Mouse (Mus musculus): ENCODE data around the gene Sft2d2. TPM values are rescaled to one million over a fixed set of nuclear protein-coding genes. Genes with fewer than 3 reads are reported as not detected.

The Sft2d2 gene
- polyA plus RNA-seq (2014; fragmentation: Nextera tagmentation; extraction: Ambion mirVana) = 13.2 and 14.0 TPM in 2 replicates

- under 1% methylated on average over 68 of the region's 69 CpGs for WGBS
- peak within 1 kb of the TSS; percentile 70 for H3K9ac ChIP-seq (ENCODE audit: low read length)
- peak; percentile 93 for ATAC-seq (replicated peaks; ENCODE audit: low FRiP score)
These were observed at the start of gene Sft2d2 for GRCm38 (mm10) chr1:165193880-165194661. Gene Sft2d2 (minus strand): TSS chr1:165194438.

DNA sequence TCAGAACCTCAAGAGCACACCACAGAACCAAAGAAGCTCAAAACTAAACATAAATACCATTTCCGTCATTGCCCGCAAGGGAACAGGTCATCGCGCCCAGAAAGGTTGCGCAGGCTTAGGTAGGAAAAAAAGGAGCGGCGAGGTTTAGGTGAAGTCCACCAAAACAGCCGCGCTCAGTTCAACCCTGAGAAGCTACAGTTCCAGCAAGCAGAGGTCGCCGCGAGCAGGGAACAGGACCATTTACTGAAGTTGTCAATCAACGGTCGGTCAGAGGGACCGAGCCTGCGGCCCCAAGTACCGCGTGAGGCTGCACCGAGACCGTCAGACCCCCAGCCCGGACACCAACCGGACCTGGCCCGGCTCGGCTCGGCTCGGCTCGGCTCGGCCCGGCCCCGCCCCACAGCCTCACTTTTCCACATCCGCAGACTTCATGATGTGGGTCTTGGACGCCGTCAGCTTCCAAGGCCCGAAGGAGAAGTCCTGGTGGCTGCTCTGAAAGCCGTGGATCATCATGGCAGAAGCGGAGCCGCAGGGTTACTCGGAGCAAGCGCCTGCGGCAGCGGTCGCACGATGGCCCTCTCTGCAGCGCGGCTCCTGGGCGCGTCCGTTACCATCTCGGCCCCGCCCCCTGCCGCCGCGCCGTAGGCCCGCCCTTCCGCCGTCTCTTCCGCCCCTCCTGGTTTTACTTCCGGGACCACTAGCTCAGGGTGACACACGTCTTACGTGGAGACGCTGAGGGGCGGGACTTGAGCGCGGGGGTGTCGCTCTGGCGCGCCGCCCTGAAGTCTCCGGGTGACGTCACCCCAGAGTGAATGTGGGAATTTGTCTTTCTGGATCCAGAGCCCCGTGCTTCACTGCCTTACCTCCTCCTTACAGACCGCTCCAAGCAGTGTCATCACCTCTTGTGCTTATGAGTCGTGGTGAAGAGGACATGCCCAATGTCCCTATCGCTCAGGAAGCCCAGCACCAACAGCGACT, 42.4 kb upstream of the Sft2d2 start, which contains the start of gene Tiprl:
Gene Tiprl (minus strand): TSS at position 676 of the 978 bp plus-strand sequence.
- Histone ChIP-seq H3K4me2 (ENCODE audit: low read depth, low read length, severe bottlenecking) (peak within 1 kb of the TSS; percentile 73), H3K4me1 (replicated peaks; ENCODE audit: control insufficient read depth, insufficient read depth, low read length) (0 out of 2 replicates have a peak, but pooled peaks cover 7% of the 10 kb centered on the region), H3K27ac (ENCODE audit: low read depth, low read length) (peak within 1 kb of the TSS; percentile 81), H3K4me3 (ENCODE audit: low read depth, low read length) (peak within 1 kb of the TSS; percentile 84), H3K9me3 (ENCODE audit: control insufficient read depth, low read length) (no peaks in the 10 kb centered on the region), H3K9ac (ENCODE audit: low read length) (peak within 1 kb of the TSS; percentile 89), H3K36me3 (ENCODE audit: control insufficient read depth, insufficient read depth, low read length) (no peaks in the 10 kb centered on the region), H3K27me3 (ENCODE audit: control insufficient read depth, insufficient read depth, low read length) (no peaks in the 10 kb centered on the region)
- ATAC-seq (replicated peaks; ENCODE audit: low FRiP score) (peak; percentile 99), DNase-seq (ENCODE audit: low spot score) (peak; percentile 96)
- WGBS = under 1% methylated on average over 70 of the region's 76 CpGs

More at GRCm38 (mm10) chr1:165193880-165194661, at the start of gene Sft2d2:
- no peaks in the 10 kb centered on the region for H3K27me3 ChIP-seq (ENCODE audit: control insufficient read depth, insufficient read depth, low read length)
- no peaks in the 10 kb centered on the region for H3K36me3 ChIP-seq (ENCODE audit: control insufficient read depth, insufficient read depth, low read length)
- H3K4me2 ChIP-seq (ENCODE audit: low read depth, low read length, severe bottlenecking) = peak within 1 kb of the TSS; percentile 85
- H3K4me1 ChIP-seq (replicated peaks; ENCODE audit: control insufficient read depth, insufficient read depth, low read length) = no peaks in the 10 kb centered on the region
- no peak within 1 kb of the TSS for H3K27ac ChIP-seq (ENCODE audit: low read depth, low read length)
- H3K9me3 ChIP-seq (ENCODE audit: control insufficient read depth, low read length) = no peaks in the 10 kb centered on the region
- peak; percentile 92 for DNase-seq (ENCODE audit: low spot score)
- peak within 1 kb of the TSS; percentile 64 for H3K4me3 ChIP-seq (ENCODE audit: low read depth, low read length)

DNA sequence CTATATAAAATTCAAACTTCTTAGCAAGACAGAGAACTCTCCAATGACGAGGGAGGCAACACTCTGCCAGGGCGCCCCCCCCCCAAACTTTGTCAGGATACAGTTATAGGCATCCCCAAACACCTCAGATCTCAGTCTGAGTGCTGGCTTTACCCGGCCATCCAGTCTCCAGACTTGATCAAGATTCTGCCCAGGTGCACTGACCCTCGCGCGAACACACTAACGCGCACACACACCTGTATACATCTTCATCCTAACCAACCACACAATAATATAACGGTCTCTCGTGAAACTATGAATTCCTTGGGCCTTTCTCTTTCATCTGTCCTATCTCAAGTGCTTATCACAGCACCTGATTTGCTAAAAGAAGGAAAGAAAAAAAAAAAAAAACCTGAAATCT, 41.6 kb upstream of the Sft2d2 start:
- no peak for DNase-seq (ENCODE audit: low spot score)
- peak overlapping the region; percentile 89 for H3K9ac ChIP-seq (ENCODE audit: low read length)
- 17% methylated on average over 10 of the region's 10 CpGs for WGBS
- peak overlapping the region; percentile 73 for H3K4me2 ChIP-seq (ENCODE audit: low read depth, low read length, severe bottlenecking)
- peak overlapping the region; percentile 84 for H3K4me3 ChIP-seq (ENCODE audit: low read depth, low read length)
- H3K4me1 ChIP-seq (replicated peaks; ENCODE audit: control insufficient read depth, insufficient read depth, low read length) = 0 out of 2 replicates have a peak, but pooled peaks cover 7% of the 10 kb centered on the region
- no peak for ATAC-seq (replicated peaks; ENCODE audit: low FRiP score)
- no peaks in the 10 kb centered on the region for H3K9me3 ChIP-seq (ENCODE audit: control insufficient read depth, low read length)
- H3K27ac ChIP-seq (ENCODE audit: low read depth, low read length) = no peak overlapping the region
- no peaks in the 10 kb centered on the region for H3K27me3 ChIP-seq (ENCODE audit: control insufficient read depth, insufficient read depth, low read length)
- no peaks in the 10 kb centered on the region for H3K36me3 ChIP-seq (ENCODE audit: control insufficient read depth, insufficient read depth, low read length)

DNA sequence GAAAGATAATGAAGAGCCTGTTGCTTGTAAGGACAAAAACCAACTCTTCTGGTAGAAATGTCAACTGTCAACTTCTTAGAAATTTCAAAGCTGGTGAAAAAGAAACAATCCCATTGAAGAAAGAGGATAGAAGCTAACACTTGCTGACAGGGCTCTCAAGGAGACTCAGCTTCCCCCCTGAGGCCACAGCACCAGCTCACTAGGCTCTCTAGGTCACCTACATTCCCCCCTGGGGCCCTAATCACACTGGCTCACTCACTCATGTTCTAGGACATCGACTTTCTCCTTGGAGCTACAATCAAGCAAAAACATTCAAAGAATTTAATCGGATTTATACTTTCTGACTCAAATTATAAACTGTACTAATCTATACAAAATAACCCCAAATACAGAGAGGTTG, 39.6 kb upstream of the Sft2d2 start:
- WGBS = 80% methylated on average over 2 of the region's 2 CpGs
- no peaks in the 10 kb centered on the region for H3K27me3 ChIP-seq (ENCODE audit: control insufficient read depth, insufficient read depth, low read length)
- ATAC-seq (replicated peaks; ENCODE audit: low FRiP score) = no peak
- no peaks in the 10 kb centered on the region for H3K9me3 ChIP-seq (ENCODE audit: control insufficient read depth, low read length)
- no peak overlapping the region for H3K9ac ChIP-seq (ENCODE audit: low read length)
- H3K4me3 ChIP-seq (ENCODE audit: low read depth, low read length) = no peak overlapping the region
- 0 out of 2 replicates have a peak, but pooled peaks cover 7% of the 10 kb centered on the region for H3K4me1 ChIP-seq (replicated peaks; ENCODE audit: control insufficient read depth, insufficient read depth, low read length)
- H3K27ac ChIP-seq (ENCODE audit: low read depth, low read length) = no peak overlapping the region
- no peak overlapping the region for H3K4me2 ChIP-seq (ENCODE audit: low read depth, low read length, severe bottlenecking)
- no peaks in the 10 kb centered on the region for H3K36me3 ChIP-seq (ENCODE audit: control insufficient read depth, insufficient read depth, low read length)
- DNase-seq (ENCODE audit: low spot score) = no peak

DNA sequence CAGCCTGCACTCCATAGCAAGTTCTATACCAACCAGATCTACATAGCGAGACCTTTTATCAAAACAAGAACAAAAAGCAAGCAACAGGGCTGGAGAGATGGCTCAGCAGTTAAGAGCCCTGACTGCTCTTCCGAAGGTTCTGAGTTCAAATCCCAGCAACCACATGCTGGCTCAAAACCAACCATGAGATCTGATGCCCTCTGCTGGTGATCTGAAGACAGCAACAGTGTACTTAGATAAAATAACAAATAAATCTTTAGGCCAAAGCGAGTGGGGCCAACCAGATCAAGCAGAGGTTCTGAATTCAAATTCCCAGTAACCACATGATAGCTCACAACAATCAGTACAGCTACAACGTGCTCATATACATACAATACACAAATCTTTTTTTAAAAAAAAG, 36.5 kb upstream of the Sft2d2 start:
- Histone ChIP-seq H3K27me3 (ENCODE audit: control insufficient read depth, insufficient read depth, low read length) (no peaks in the 10 kb centered on the region), H3K9ac (ENCODE audit: low read length) (no peak overlapping the region), H3K27ac (ENCODE audit: low read depth, low read length) (no peak overlapping the region), H3K4me3 (ENCODE audit: low read depth, low read length) (no peak overlapping the region), H3K4me1 (replicated peaks; ENCODE audit: control insufficient read depth, insufficient read depth, low read length) (0 out of 2 replicates have a peak, but pooled peaks cover 2% of the 10 kb centered on the region), H3K4me2 (ENCODE audit: low read depth, low read length, severe bottlenecking) (no peak overlapping the region), H3K9me3 (ENCODE audit: control insufficient read depth, low read length) (no peaks in the 10 kb centered on the region), H3K36me3 (ENCODE audit: control insufficient read depth, insufficient read depth, low read length) (no peaks in the 10 kb centered on the region)
- WGBS = 99% methylated on average over 4 of the region's 4 CpGs
- no peak for DNase-seq (ENCODE audit: low spot score)
- no peak for ATAC-seq (replicated peaks; ENCODE audit: low FRiP score)

DNA sequence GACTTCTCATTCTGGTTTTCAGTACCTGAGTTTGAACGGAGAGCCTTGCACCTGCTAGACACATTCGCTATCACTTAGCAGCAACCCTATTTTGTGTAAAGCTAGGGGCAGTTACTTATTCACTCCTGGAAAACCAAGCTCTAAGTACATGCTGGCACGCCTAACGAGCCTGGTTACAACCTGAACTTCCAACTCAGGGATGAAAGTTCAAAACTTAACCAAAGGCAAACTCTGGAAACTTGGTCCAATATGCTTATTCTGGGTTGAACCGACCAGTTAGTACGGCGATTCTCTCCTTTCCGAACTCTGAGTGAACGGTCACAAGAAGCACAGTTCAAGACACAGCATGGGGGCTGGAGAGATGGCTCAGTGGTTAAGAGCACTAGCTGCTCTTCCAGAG, 35.3 kb upstream of the Sft2d2 start:
- Histone ChIP-seq H3K4me2 (ENCODE audit: low read depth, low read length, severe bottlenecking) (no peak overlapping the region), H3K4me1 (replicated peaks; ENCODE audit: control insufficient read depth, insufficient read depth, low read length) (no peaks in the 10 kb centered on the region), H3K27me3 (ENCODE audit: control insufficient read depth, insufficient read depth, low read length) (no peaks in the 10 kb centered on the region), H3K4me3 (ENCODE audit: low read depth, low read length) (no peak overlapping the region), H3K36me3 (ENCODE audit: control insufficient read depth, insufficient read depth, low read length) (no peaks in the 10 kb centered on the region), H3K9me3 (ENCODE audit: control insufficient read depth, low read length) (no peaks in the 10 kb centered on the region), H3K27ac (ENCODE audit: low read depth, low read length) (no peak overlapping the region), H3K9ac (ENCODE audit: low read length) (no peak overlapping the region)
- DNase-seq (ENCODE audit: low spot score) (no peak), ATAC-seq (replicated peaks; ENCODE audit: low FRiP score) (no peak)
- WGBS = 94% methylated on average over 9 of the region's 9 CpGs

DNA sequence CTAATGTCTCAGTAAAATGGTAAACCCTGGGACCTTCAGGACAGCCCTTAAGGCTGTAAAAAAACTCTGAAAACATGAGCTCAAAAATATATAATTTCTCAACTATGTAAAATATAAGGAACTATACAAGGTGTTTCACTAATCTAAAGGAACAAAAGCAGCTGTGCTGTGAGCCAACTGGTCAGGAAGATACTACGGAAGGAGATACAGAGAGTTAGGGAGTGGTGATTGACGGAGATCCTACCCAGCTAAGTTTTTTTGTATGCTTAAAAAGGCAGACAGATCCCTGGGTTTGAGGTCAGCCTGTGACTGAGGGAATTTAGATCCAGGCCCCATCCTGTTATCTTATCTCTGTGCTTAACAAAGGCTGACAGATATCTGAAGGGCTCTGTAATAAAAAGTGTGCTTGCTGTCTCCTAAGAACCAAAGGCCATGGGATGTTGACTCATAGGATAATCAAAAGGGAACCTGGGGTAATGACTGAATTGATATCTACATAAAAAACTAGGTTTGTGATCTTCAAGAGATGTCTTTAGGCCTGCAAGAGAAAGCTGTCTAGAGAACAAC, 22.9 kb upstream of the Sft2d2 start:
- no peak overlapping the region for H3K4me3 ChIP-seq (ENCODE audit: low read depth, low read length)
- DNase-seq (ENCODE audit: low spot score) = no peak
- no peak overlapping the region for H3K4me2 ChIP-seq (ENCODE audit: low read depth, low read length, severe bottlenecking)
- H3K36me3 ChIP-seq (ENCODE audit: control insufficient read depth, insufficient read depth, low read length) = no peaks in the 10 kb centered on the region; the same call in 1 of the 2 replicates
- 94% methylated on average over 2 of the region's 2 CpGs for WGBS
- no peak overlapping the region for H3K9ac ChIP-seq (ENCODE audit: low read length)
- H3K4me1 ChIP-seq (replicated peaks; ENCODE audit: control insufficient read depth, insufficient read depth, low read length) = no peaks in the 10 kb centered on the region
- no peaks in the 10 kb centered on the region for H3K9me3 ChIP-seq (ENCODE audit: control insufficient read depth, low read length)
- H3K27me3 ChIP-seq (ENCODE audit: control insufficient read depth, insufficient read depth, low read length) = no peaks in the 10 kb centered on the region
- H3K27ac ChIP-seq (ENCODE audit: low read depth, low read length) = no peak overlapping the region
- no peak for ATAC-seq (replicated peaks; ENCODE audit: low FRiP score)

- 94% methylated on average over 7 of the region's 7 CpGs for WGBS
- Histone ChIP-seq H3K4me3 (ENCODE audit: low read depth, low read length) (no peak overlapping the region), H3K36me3 (ENCODE audit: control insufficient read depth, insufficient read depth, low read length) (no peaks in the 10 kb centered on the region; the same call in 1 of the 2 replicates), H3K4me2 (ENCODE audit: low read depth, low read length, severe bottlenecking) (no peak overlapping the region), H3K27me3 (ENCODE audit: control insufficient read depth, insufficient read depth, low read length) (no peaks in the 10 kb centered on the region), H3K9me3 (ENCODE audit: control insufficient read depth, low read length) (no peaks in the 10 kb centered on the region), H3K9ac (ENCODE audit: low read length) (no peak overlapping the region), H3K27ac (ENCODE audit: low read depth, low read length) (no peak overlapping the region), H3K4me1 (replicated peaks; ENCODE audit: control insufficient read depth, insufficient read depth, low read length) (no peaks in the 10 kb centered on the region)
- no peak for ATAC-seq (replicated peaks; ENCODE audit: low FRiP score)
- DNase-seq (ENCODE audit: low spot score) = no peak
These were observed 21.6 kb upstream of the Sft2d2 start for GRCm38 (mm10) chr1:165215831-165216230.

Data from forebrain, embryonic 11.5 days (tissue).